Mouse (Mus musculus) pancreas, adult 10 weeks (tissue): ENCODE results near the gene Olfr921. TPM values are rescaled to one million over a fixed set of nuclear protein-coding genes. Genes with fewer than 3 reads are reported as not detected.

Experiments
- polyA plus RNA-seq: library from polyadenylated mRNA; stranded (reverse); fragments of 350-450 nt; fragmentation: Illumina TruSeq; extraction: RNeasy Lipid Tissue Mini Kit (QIAGEN cat#74804); gene quantifications from one replicate; pipeline ENCODE4 v1.2.3, GENCODE M21; 2015; ENCODE audit warnings: low read depth, low replicate concordance; ENCODE audit not compliant: insufficient read depth

Olfr921 gene
- polyA plus RNA-seq: not detected

GRCm38 (mm10) chr9:38772768-38773167 is at the start of gene Olfr921:
Gene Olfr921, plus strand, starts transcription at chr9:38773068.

GRCm38 (mm10) chr9:38751999-38752398 is 20.9 kb upstream of the Olfr921 start, which contains the start of gene Olfr920:
Gene Olfr920, plus strand, starts transcription at chr9:38752299.

GRCm38 (mm10) chr9:38814314-38814713 is 41.4 kb downstream of the Olfr921 start, which contains the start of gene Olfr922:
Gene Olfr922, plus strand, starts transcription at chr9:38814614.

GRCm38 (mm10) chr9:38826245-38826644 is 53.4 kb downstream of the Olfr921 start, which contains the start of gene Olfr923:
Gene Olfr923, plus strand, starts transcription at chr9:38826545.

Other genes starting within 250 kb of the Olfr921 start
- not detected for gene Olfr910, start 235.2 kb upstream of the Olfr921 start, polyA plus RNA-seq
- not detected for gene Olfr912, start 192.9 kb upstream of the Olfr921 start, polyA plus RNA-seq
- gene Olfr913, start 180.3 kb upstream of the Olfr921 start, polyA plus RNA-seq: not detected
- not detected for gene Olfr914, start 168.0 kb upstream of the Olfr921 start, polyA plus RNA-seq
- not detected for gene Olfr916, start 113.2 kb upstream of the Olfr921 start, polyA plus RNA-seq
- not detected for gene Olfr917, start 107.2 kb upstream of the Olfr921 start, polyA plus RNA-seq
- not detected for gene Olfr918, start 98.5 kb upstream of the Olfr921 start, polyA plus RNA-seq
- gene Olfr919, start 69.4 kb upstream of the Olfr921 start, polyA plus RNA-seq: not detected
- gene Vwa5a, start 54.8 kb upstream of the Olfr921 start, polyA plus RNA-seq: 11.3 TPM
- not detected for gene Olfr920, start 20.8 kb upstream of the Olfr921 start, polyA plus RNA-seq
- gene Olfr922, start 41.5 kb downstream of the Olfr921 start, polyA plus RNA-seq: not detected
- gene Olfr923, start 53.5 kb downstream of the Olfr921 start, polyA plus RNA-seq: not detected
- not detected for gene Olfr924, start 71.4 kb downstream of the Olfr921 start, polyA plus RNA-seq
- not detected for gene Olfr26, start 82.0 kb downstream of the Olfr921 start, polyA plus RNA-seq
- gene Olfr926, start 104.1 kb downstream of the Olfr921 start, polyA plus RNA-seq: not detected
- gene Olfr930, start 156.7 kb downstream of the Olfr921 start, polyA plus RNA-seq: not detected
- not detected for gene Olfr933, start 199.2 kb downstream of the Olfr921 start, polyA plus RNA-seq
- not detected for gene Olfr934, start 215.2 kb downstream of the Olfr921 start, polyA plus RNA-seq
- not detected for gene Olfr935, start 226.6 kb downstream of the Olfr921 start, polyA plus RNA-seq